Mouse (Mus musculus): ENCODE results near the gene 2310011J03Rik.

The 2310011J03Rik gene

GRCm38 (mm10) chr10:80292251-80293146 lies 27.8 kb downstream of the 2310011J03Rik start, which contains the start of gene Rps15:
Rps15 (plus strand) TSS chr10:80292453.
- DNase-seq (ENCODE audit: low read depth, low spot score), result peak; percentile 97

GRCm38 (mm10) chr10:80288657-80289056 lies 31.7 kb downstream of the 2310011J03Rik start:
- peak; percentile 50 for DNase-seq (ENCODE audit: low read depth, low spot score)

GRCm38 (mm10) chr10:80288097-80288496 lies 32.2 kb downstream of the 2310011J03Rik start:
- DNase-seq (ENCODE audit: low read depth, low spot score), result no peak

GRCm38 (mm10) chr10:80285222-80286070 lies 34.9 kb downstream of the 2310011J03Rik start:
- DNase-seq (ENCODE audit: low read depth, low spot score), result no peak

GRCm38 (mm10) chr10:80282481-80283441 lies 37.6 kb downstream of the 2310011J03Rik start:
- DNase-seq (ENCODE audit: low read depth, low spot score), result no peak

- DNase-seq (ENCODE audit: low read depth, low spot score), result no peak
Observed at GRCm38 (mm10) chr10:80281921-80282371, 38.4 kb downstream of the 2310011J03Rik start.

- no peak for DNase-seq (ENCODE audit: low read depth, low spot score)
Observed at GRCm38 (mm10) chr10:80281304-80281703, 39.0 kb downstream of the 2310011J03Rik start.

- DNase-seq (ENCODE audit: low read depth, low spot score), result no peak
Observed at GRCm38 (mm10) chr10:80279273-80279672, 41.1 kb downstream of the 2310011J03Rik start.

- DNase-seq (ENCODE audit: low read depth, low spot score), result no peak
Observed at GRCm38 (mm10) chr10:80278390-80278789, 41.9 kb downstream of the 2310011J03Rik start.

- no peak for DNase-seq (ENCODE audit: low read depth, low spot score)
Observed at GRCm38 (mm10) chr10:80276238-80276637, 44.1 kb downstream of the 2310011J03Rik start.

- no peak for DNase-seq (ENCODE audit: low read depth, low spot score)
Observed at GRCm38 (mm10) chr10:80273847-80274246, 46.5 kb downstream of the 2310011J03Rik start.

- DNase-seq (ENCODE audit: low read depth, low spot score), result no peak
Observed at GRCm38 (mm10) chr10:80271870-80272585, 48.3 kb downstream of the 2310011J03Rik start.

- no peak for DNase-seq (ENCODE audit: low read depth, low spot score)
Observed at GRCm38 (mm10) chr10:80271186-80271843, 49.0 kb downstream of the 2310011J03Rik start.

- no peak for DNase-seq (ENCODE audit: low read depth, low spot score)
Observed at GRCm38 (mm10) chr10:80270734-80271181, 49.6 kb downstream of the 2310011J03Rik start.

- DNase-seq (ENCODE audit: low read depth, low spot score), result no peak
Observed at GRCm38 (mm10) chr10:80270099-80270498, 50.2 kb downstream of the 2310011J03Rik start.

Data from ES-CJ7 (cell line).